Mouse (Mus musculus): ENCODE results near the gene Paqr8.

DNA sequence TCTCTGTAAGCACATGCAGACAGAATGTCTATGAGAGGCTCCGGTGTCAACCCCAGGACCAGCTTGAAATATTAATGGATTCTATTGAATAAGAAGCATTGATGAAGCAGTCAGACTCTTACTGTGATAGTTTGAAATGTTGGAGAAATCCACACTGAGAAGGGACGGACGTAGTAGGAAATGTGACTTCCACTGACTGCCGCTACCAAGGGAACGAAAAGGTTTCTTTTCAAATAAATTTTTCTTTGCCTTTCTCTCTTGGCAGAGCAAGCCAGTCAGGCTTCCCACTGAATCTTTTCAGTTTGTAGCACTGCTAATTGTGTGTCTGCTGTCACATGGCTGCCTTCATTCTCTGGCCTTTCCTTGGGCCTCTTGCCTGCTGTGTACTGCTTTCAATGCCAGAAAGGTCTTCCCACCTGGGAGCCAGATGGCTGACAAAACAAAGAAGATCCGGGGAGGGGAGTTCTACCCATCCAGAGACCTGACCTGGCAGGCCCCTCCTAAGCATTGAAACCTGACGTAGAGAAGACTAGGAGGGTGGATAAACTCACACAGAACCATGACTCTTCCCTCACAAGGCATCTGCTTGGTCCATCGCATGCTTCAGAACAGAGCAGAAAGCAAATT is 15.2 kb downstream of the Paqr8 start:
- TF ChIP-seq POLR2A (IDR thresholded peaks at IDR 0.05; ENCODE audit: control insufficient read depth in 1 of 2, insufficient read depth in 1 of 2, low read depth in 1 of 2, low read length in 2 of 2, poor library complexity in 1 of 2) (no peak), POLR2AphosphoS2 (IDR thresholded peaks at IDR 0.05; ENCODE audit: low read length) (no peak)
